10 mouse cellular contexts compared by ENCODE assay signal in the genomic region with DNA sequence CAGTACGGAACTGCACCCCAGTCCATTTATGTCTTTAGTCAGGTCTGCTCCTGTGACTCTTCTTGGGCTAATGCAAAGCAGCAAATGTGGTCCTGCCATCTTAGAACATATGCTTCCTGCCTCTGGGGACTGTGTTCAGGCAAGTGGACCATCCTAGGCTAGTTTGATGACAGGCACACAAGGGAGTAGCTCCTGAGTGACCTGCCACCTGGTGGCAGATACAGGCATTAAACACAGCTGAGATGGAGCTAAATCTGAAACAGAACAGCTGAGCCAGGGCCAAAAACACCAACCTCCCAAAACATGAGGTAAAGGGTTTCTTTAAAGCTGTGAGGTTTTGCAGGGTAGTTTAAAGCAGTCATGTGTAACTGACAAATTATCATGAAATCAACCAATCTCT. TPM values are rescaled to one million over a fixed set of nuclear protein-coding genes. Genes with fewer than 3 reads are reported as not detected.
DNase-seq lines count a peak whose midpoint lies in the region; ATAC-seq lines count a peak whose summit lies in the region.
"Had no signal": no experiment of that assay in that cellular context is flagged by ENCODE, and none has a peak within 500 bp of the region (broad histone marks: within the 10 kb centered on the region; RNA-seq: fewer than 3 reads in every experiment).

No protein-coding gene starts in this region.

- no peaks in the 10 kb centered on the region for H3K4me1 ChIP-seq in limb, embryonic 11.5 days (ENCODE audit: control insufficient read depth, insufficient read depth, low read length)
- no peaks in the 10 kb centered on the region for H3K4me1 ChIP-seq in limb, embryonic 10.5 days
- no peaks in the 10 kb centered on the region for H3K4me1 ChIP-seq in embryonic facial prominence, embryonic 10.5 days
- H3K4me1 ChIP-seq in hindbrain, embryonic 16.5 days (ENCODE audit: control insufficient read depth, insufficient read depth, low read depth, low read length) = no peaks in the 10 kb centered on the region
- H3K4me1 ChIP-seq: megakaryocyte, embryonic 14.5 days had no signal

- ATAC-seq in limb, embryonic 11.5 days (ENCODE audit: insufficient number of reproducible peaks, low FRiP score, low TSS enrichment, low read depth) = no peak
- ATAC-seq in hindbrain, embryonic 16.5 days = no peak

- peak; percentile 2 for DNase-seq in cerebellum, adult 9-11 months
- DNase-seq in cerebellum, adult 11-12 months = no peak
- DNase-seq in limb, embryonic 11.5 days (ENCODE audit: low spot score) = peak; percentile 36
- no peak for DNase-seq in limb, embryonic 10.5 days (ENCODE audit: low spot score)
- DNase-seq in NIH3T3 (ENCODE audit: low read depth) = peak; percentile 56
- peak; percentile 30 for DNase-seq in embryonic facial prominence, embryonic 10.5 days (ENCODE audit: low spot score)
- DNase-seq in retina, embryonic 14.5 days (ENCODE audit: low spot score) = peak; percentile 66

- no peaks in the 10 kb centered on the region for H3K36me3 ChIP-seq in limb, embryonic 11.5 days (ENCODE audit: control insufficient read depth, insufficient read depth, low read length)
- H3K36me3 ChIP-seq in limb, embryonic 10.5 days = no peaks in the 10 kb centered on the region
- H3K36me3 ChIP-seq in embryonic facial prominence, embryonic 10.5 days (replicated peaks) = no peaks in the 10 kb centered on the region
- no peaks in the 10 kb centered on the region for H3K36me3 ChIP-seq in hindbrain, embryonic 16.5 days (ENCODE audit: control insufficient read depth, insufficient read depth, low read length)

- H3K4me3 ChIP-seq in limb, embryonic 11.5 days (ENCODE audit: low read depth, low read length) = no peak overlapping the region
- H3K4me3 ChIP-seq in limb, embryonic 10.5 days = no peak overlapping the region
- no peak overlapping the region for H3K4me3 ChIP-seq in embryonic facial prominence, embryonic 10.5 days
- no peak overlapping the region for H3K4me3 ChIP-seq in hindbrain, embryonic 16.5 days (ENCODE audit: low read length)
- H3K4me3 ChIP-seq: megakaryocyte, embryonic 14.5 days had no signal

- no peaks in the 10 kb centered on the region for H3K9me3 ChIP-seq in limb, embryonic 11.5 days (ENCODE audit: control insufficient read depth, low read length)
- H3K9me3 ChIP-seq in limb, embryonic 10.5 days (replicated peaks) = no peaks in the 10 kb centered on the region
- no peaks in the 10 kb centered on the region for H3K9me3 ChIP-seq in embryonic facial prominence, embryonic 10.5 days
- no peaks in the 10 kb centered on the region for H3K9me3 ChIP-seq in hindbrain, embryonic 16.5 days (ENCODE audit: control insufficient read depth, low read length)

- no peaks in the 10 kb centered on the region for H3K27me3 ChIP-seq in limb, embryonic 11.5 days (ENCODE audit: control insufficient read depth, insufficient read depth, low read length)
- H3K27me3 ChIP-seq in limb, embryonic 10.5 days (ENCODE audit: low read depth, poor library complexity, severe bottlenecking) = no peaks in the 10 kb centered on the region
- H3K27me3 ChIP-seq in embryonic facial prominence, embryonic 10.5 days (replicated peaks; ENCODE audit: low read depth, poor library complexity, severe bottlenecking) = no peaks in the 10 kb centered on the region
- H3K27me3 ChIP-seq in hindbrain, embryonic 16.5 days (replicated peaks; ENCODE audit: control insufficient read depth, insufficient read depth, low read length) = no peaks in the 10 kb centered on the region
- H3K27me3 ChIP-seq: megakaryocyte, embryonic 14.5 days had no signal

- WGBS in limb, embryonic 11.5 days = 94% methylated on average over 1 of the region's 1 CpGs
- WGBS in limb, embryonic 10.5 days = 84% methylated on average over 1 of the region's 1 CpGs
- WGBS in embryonic facial prominence, embryonic 10.5 days = 83% methylated on average over 1 of the region's 1 CpGs
- 94% methylated on average over 1 of the region's 1 CpGs for WGBS in hindbrain, embryonic 16.5 days

- no peak overlapping the region for H3K27ac ChIP-seq in limb, embryonic 11.5 days (replicated peaks; ENCODE audit: low read depth, low read length)
- no peak overlapping the region for H3K27ac ChIP-seq in limb, embryonic 10.5 days
- H3K27ac ChIP-seq in embryonic facial prominence, embryonic 10.5 days (replicated peaks) = no peak overlapping the region
- no peak overlapping the region for H3K27ac ChIP-seq in hindbrain, embryonic 16.5 days (ENCODE audit: low read depth, low read length)

- H3K4me2 ChIP-seq in limb, embryonic 11.5 days (ENCODE audit: low read depth, severe bottlenecking) = no peak overlapping the region
- H3K4me2 ChIP-seq in hindbrain, embryonic 16.5 days (ENCODE audit: low read length) = no peak overlapping the region

- H3K9ac ChIP-seq in limb, embryonic 11.5 days (ENCODE audit: low read length) = no peak overlapping the region
- H3K9ac ChIP-seq in hindbrain, embryonic 16.5 days (ENCODE audit: low read depth, low read length) = no peak overlapping the region

RNA-seq across cellular contexts. Expression of a gene that starts 7.6 kb away (rescaled TPM):
- not detected in 2 replicates for polyA plus RNA-seq in limb, embryonic 11.5 days (2014; fragmentation: Nextera tagmentation; extraction: Ambion mirVana)
- not detected in 2 replicates for polyA plus RNA-seq in limb, embryonic 10.5 days (2016; fragmentation: Nextera tagmentation; extraction: Ambion mirVana)
- not detected in 2 replicates for polyA plus RNA-seq in embryonic facial prominence, embryonic 10.5 days (2016; fragmentation: Nextera tagmentation; extraction: Ambion mirVana)
- polyA plus RNA-seq in hindbrain, embryonic 16.5 days (2015; fragmentation: Nextera tagmentation; extraction: Ambion mirVana) = 0.26 TPM in 1 of 2 replicates, not detected in the other
- polyA plus RNA-seq: heart, embryonic 16.5 days had no signal

RNA-seq across cellular contexts. Expression of a gene that starts 14.0 kb away (rescaled TPM):
- not detected in 2 replicates for polyA plus RNA-seq in limb, embryonic 11.5 days (2014; fragmentation: Nextera tagmentation; extraction: Ambion mirVana)
- polyA plus RNA-seq in limb, embryonic 10.5 days (2016; fragmentation: Nextera tagmentation; extraction: Ambion mirVana) = not detected in 2 replicates
- polyA plus RNA-seq in embryonic facial prominence, embryonic 10.5 days (2016; fragmentation: Nextera tagmentation; extraction: Ambion mirVana) = not detected in 2 replicates
- polyA plus RNA-seq in hindbrain, embryonic 16.5 days (2015; fragmentation: Nextera tagmentation; extraction: Ambion mirVana) = not detected in 2 replicates
- polyA plus RNA-seq: heart, embryonic 16.5 days had no signal

RNA-seq across cellular contexts. Expression of a gene that starts 34.5 kb away (rescaled TPM):
- 84.8 and 91.5 TPM in 2 replicates for polyA plus RNA-seq in limb, embryonic 11.5 days (2014; fragmentation: Nextera tagmentation; extraction: Ambion mirVana)
- 103 and 117 TPM in 2 replicates for polyA plus RNA-seq in limb, embryonic 10.5 days (2016; fragmentation: Nextera tagmentation; extraction: Ambion mirVana)
- 107 and 115 TPM in 2 replicates for polyA plus RNA-seq in embryonic facial prominence, embryonic 10.5 days (2016; fragmentation: Nextera tagmentation; extraction: Ambion mirVana)
- polyA plus RNA-seq in hindbrain, embryonic 16.5 days (2015; fragmentation: Nextera tagmentation; extraction: Ambion mirVana) = 69.4 and 77.5 TPM in 2 replicates

RNA-seq across cellular contexts. Expression of a gene that starts 51.4 kb away (rescaled TPM):
- 0.61 TPM in 1 of 2 replicates, not detected in the other for polyA plus RNA-seq in limb, embryonic 11.5 days (2014; fragmentation: Nextera tagmentation; extraction: Ambion mirVana)
- not detected in 2 replicates for polyA plus RNA-seq in limb, embryonic 10.5 days (2016; fragmentation: Nextera tagmentation; extraction: Ambion mirVana)
- polyA plus RNA-seq in embryonic facial prominence, embryonic 10.5 days (2016; fragmentation: Nextera tagmentation; extraction: Ambion mirVana) = 0.20 TPM in 1 of 2 replicates, not detected in the other
- 0.44 and 0.64 TPM in 2 replicates for polyA plus RNA-seq in hindbrain, embryonic 16.5 days (2015; fragmentation: Nextera tagmentation; extraction: Ambion mirVana)

RNA-seq across cellular contexts. Expression of a gene that starts 52.2 kb away (rescaled TPM):
- not detected in 2 replicates for polyA plus RNA-seq in limb, embryonic 11.5 days (2014; fragmentation: Nextera tagmentation; extraction: Ambion mirVana)
- polyA plus RNA-seq in limb, embryonic 10.5 days (2016; fragmentation: Nextera tagmentation; extraction: Ambion mirVana) = not detected in 2 replicates
- not detected in 2 replicates for polyA plus RNA-seq in embryonic facial prominence, embryonic 10.5 days (2016; fragmentation: Nextera tagmentation; extraction: Ambion mirVana)
- polyA plus RNA-seq in hindbrain, embryonic 16.5 days (2015; fragmentation: Nextera tagmentation; extraction: Ambion mirVana) = not detected in 2 replicates
- polyA plus RNA-seq: heart, embryonic 16.5 days had no signal

Comparison
In these comparisons a context has a peak if more than half of its experiments do, and no peak if none do; other contexts are left out.
1. DNase-seq: peak in cerebellum, adult 9-11 months (single experiment), limb, embryonic 11.5 days (single experiment), NIH3T3 (single experiment), embryonic facial prominence, embryonic 10.5 days (single experiment) and retina, embryonic 14.5 days (single experiment); none in cerebellum, adult 11-12 months (single experiment) and limb, embryonic 10.5 days (single experiment).